Mouse (Mus musculus) stomach, embryonic 16.5 days (tissue): ENCODE measurements around the gene Milr1. TPM values are rescaled to one million over a fixed set of nuclear protein-coding genes. Genes with fewer than 3 reads are reported as not detected.
"Not testable (repeated sequence)": the region's sequence is repeated elsewhere in the genome, so short reads cannot be mapped to it uniquely, and the experiment has no call there.

Source experiments
- ATAC-seq: fragments of 200-750 bp; cut with Nextera tagmentation; 2 replicates; pipeline ENCODE4 v1.8.0; 2017; ENCODE audit warnings: moderate number of reproducible peaks, moderate TSS enrichment; ENCODE audit not compliant: insufficient read depth, low FRiP score
- H3K27ac ChIP-seq: fragments of 300-500 bp; sonication (generic); 2 replicates; pipeline ENCODE4 v1.5.1; 2014; ENCODE audit warnings: low read length
- H3K27me3 ChIP-seq: fragments of 300-500 bp; sonication (generic); 2 replicates; pipeline ENCODE4 v1.6.1; 2014; ENCODE audit warnings: low read length, control low read depth, mixed read lengths; ENCODE audit not compliant: control insufficient read depth, insufficient read depth
- H3K36me3 ChIP-seq: fragments of 300-500 bp; sonication (generic); 2 replicates; pipeline ENCODE4 v1.6.1; 2014; ENCODE audit warnings: low read length; ENCODE audit not compliant: control insufficient read depth, insufficient read depth
- H3K4me1 ChIP-seq: fragments of 300-500 bp; sonication (generic); 2 replicates; pipeline ENCODE4 v1.6.1; 2014; ENCODE audit warnings: low read length, control low read depth, mixed read lengths; ENCODE audit not compliant: control insufficient read depth, insufficient read depth
- H3K4me2 ChIP-seq: fragments of 300-500 bp; sonication (generic); 2 replicates; pipeline ENCODE4 v1.6.1; 2014; ENCODE audit warnings: low read depth, low read length, mixed read lengths
- H3K4me3 ChIP-seq: fragments of 300-500 bp; sonication (generic); replicated peaks from 2 replicates; pipeline ENCODE4 v1.5.1; 2014; ENCODE audit warnings: mild to moderate bottlenecking, low read length
- H3K9ac ChIP-seq: fragments of 300-500 bp; sonication (generic); 2 replicates; pipeline ENCODE4 v1.6.1; 2014; ENCODE audit warnings: low read length
- H3K9me3 ChIP-seq: fragments of 300-500 bp; sonication (generic); replicated peaks from 2 replicates; pipeline ENCODE4 v1.6.1; 2016; ENCODE audit warnings: low read length, control low read depth; ENCODE audit not compliant: control insufficient read depth
- WGBS: fragments of 180-500 bp; shearing (Covaris S2); extraction: QIAGEN DNeasy Blood & Tissue Kit; methylation state at CpG from one replicate; pipeline ENCODE4 v1.1.7; 2014; 5-methylcytosine and 5-hydroxymethylcytosine counted together
- polyA plus RNA-seq: library from polyadenylated mRNA; unstranded; fragments of >200 nt; fragmentation: Nextera tagmentation; extraction: Ambion mirVana; gene quantifications from 2 replicates; pipeline ENCODE4 v1.2.1, GENCODE M21; 2015

The Milr1 gene
- polyA plus RNA-seq, 1 experiment from 2014 or later, result 3.1 TPM

- H3K36me3 ChIP-seq, result peaks cover 11% of the 10 kb centered on the region; the same call in 1 of the 2 replicates
- no peak for ATAC-seq
- peak overlapping the region; percentile 69 for H3K4me2 ChIP-seq
- H3K9me3 ChIP-seq, result no peaks in the 10 kb centered on the region
- no peak overlapping the region for H3K9ac ChIP-seq
- H3K4me3 ChIP-seq, result no peak overlapping the region
- H3K27ac ChIP-seq, result no peak overlapping the region
- H3K27me3 ChIP-seq, result no peaks in the 10 kb centered on the region
- WGBS, result 81% methylated on average over 7 of the region's 7 CpGs
- peaks cover 10% of the 10 kb centered on the region for H3K4me1 ChIP-seq
Measured at GRCm38 (mm10) chr11:106778132-106778531, 27.1 kb downstream of the Milr1 start.

- no peaks in the 10 kb centered on the region for H3K9me3 ChIP-seq
- H3K4me1 ChIP-seq, result peaks cover 10% of the 10 kb centered on the region
- WGBS, result 1% methylated on average over 39 of the region's 39 CpGs
- no peaks in the 10 kb centered on the region for H3K27me3 ChIP-seq
- H3K4me2 ChIP-seq, result peak overlapping the region; percentile 69
- peaks cover 12% of the 10 kb centered on the region for H3K36me3 ChIP-seq
- H3K27ac ChIP-seq, result peak overlapping the region; percentile 96
- peak overlapping the region; percentile 91 for H3K9ac ChIP-seq
- ATAC-seq, result peak; percentile 78; the same call in 1 of the 2 replicates
- H3K4me3 ChIP-seq, result peak overlapping the region; percentile 73
Measured at GRCm38 (mm10) chr11:106778589-106779387, 27.8 kb downstream of the Milr1 start.

- peak within 1 kb of the TSS; percentile 73 for H3K4me3 ChIP-seq
- ATAC-seq, result peak; percentile 99
- no peaks in the 10 kb centered on the region for H3K9me3 ChIP-seq
- H3K9ac ChIP-seq, result peak within 1 kb of the TSS; percentile 91
- peaks cover 10% of the 10 kb centered on the region for H3K4me1 ChIP-seq
- H3K27me3 ChIP-seq, result no peaks in the 10 kb centered on the region
- WGBS, result under 1% methylated on average over 30 of the region's 30 CpGs
- H3K27ac ChIP-seq, result peak within 1 kb of the TSS; percentile 96
- peak within 1 kb of the TSS; percentile 69 for H3K4me2 ChIP-seq
- peaks cover 16% of the 10 kb centered on the region for H3K36me3 ChIP-seq
Measured at GRCm38 (mm10) chr11:106779388-106780088, 28.5 kb downstream of the Milr1 start, which contains the start of gene Polg2. Polg2 (minus strand) TSS chr11:106779537.

- ATAC-seq, result no peak
- H3K4me3 ChIP-seq, result 0 out of 2 replicates have a peak overlapping the region, but pooled peaks have one; percentile 73
Measured at GRCm38 (mm10) chr11:106780089-106780425, 29.0 kb downstream of the Milr1 start.

GRCm38 (mm10) chr11:106780590-106781220, 29.7 kb downstream of the Milr1 start:
- Histone ChIP-seq H3K27ac (no peak overlapping the region), H3K4me3 (no peak overlapping the region), H3K4me2 (no peak overlapping the region), H3K4me1 (peaks cover 12% of the 10 kb centered on the region), H3K9me3 (no peaks in the 10 kb centered on the region), H3K9ac (no peak overlapping the region), H3K36me3 (peaks cover 22% of the 10 kb centered on the region), H3K27me3 (no peaks in the 10 kb centered on the region)
- 68% methylated on average over 6 of the region's 6 CpGs for WGBS
- no peak for ATAC-seq

More at GRCm38 (mm10) chr11:106780089-106780425, 29.0 kb downstream of the Milr1 start:
- Histone ChIP-seq H3K9me3 (no peaks in the 10 kb centered on the region), H3K27me3 (no peaks in the 10 kb centered on the region), H3K9ac (peak overlapping the region; percentile 91; the same call in 1 of the 2 replicates), H3K4me2 (peak overlapping the region; percentile 69), H3K27ac (peak overlapping the region; percentile 96), H3K36me3 (peaks cover 17% of the 10 kb centered on the region), H3K4me1 (peaks cover 10% of the 10 kb centered on the region)
- WGBS, result 57% methylated on average over 4 of the region's 4 CpGs

GRCm38 (mm10) chr11:106782271-106782670, 31.2 kb downstream of the Milr1 start:
- not testable (repeated sequence) for H3K9ac ChIP-seq, H3K4me3 ChIP-seq, H3K27me3 ChIP-seq, ATAC-seq, H3K27ac ChIP-seq, H3K9me3 ChIP-seq, H3K4me2 ChIP-seq
- Histone ChIP-seq H3K36me3 (peaks cover 22% of the 10 kb centered on the region), H3K4me1 (peaks cover 13% of the 10 kb centered on the region)
- WGBS, result 85% methylated on average over 7 of the region's 7 CpGs

GRCm38 (mm10) chr11:106782841-106783764, 32.1 kb downstream of the Milr1 start:
- H3K27me3 ChIP-seq, result no peaks in the 10 kb centered on the region
- no peak overlapping the region for H3K4me2 ChIP-seq
- no peak overlapping the region for H3K27ac ChIP-seq
- no peak overlapping the region for H3K9ac ChIP-seq
- H3K4me1 ChIP-seq, result peaks cover 7% of the 10 kb centered on the region; the same call in 1 of the 2 replicates
- no peak overlapping the region for H3K4me3 ChIP-seq
- no peaks in the 10 kb centered on the region for H3K9me3 ChIP-seq
- H3K36me3 ChIP-seq, result peaks cover 22% of the 10 kb centered on the region
- ATAC-seq, result no peak
- 74% methylated on average over 9 of the region's 9 CpGs for WGBS

GRCm38 (mm10) chr11:106784476-106784875, 33.5 kb downstream of the Milr1 start:
- Histone ChIP-seq H3K27ac (no peak overlapping the region), H3K9me3 (no peaks in the 10 kb centered on the region), H3K4me1 (peaks cover 7% of the 10 kb centered on the region; the same call in 1 of the 2 replicates), H3K4me3 (no peak overlapping the region), H3K27me3 (no peaks in the 10 kb centered on the region), H3K4me2 (no peak overlapping the region), H3K36me3 (peaks cover 22% of the 10 kb centered on the region), H3K9ac (no peak overlapping the region)
- no peak for ATAC-seq
- WGBS, result 84% methylated on average over 2 of the region's 2 CpGs
